Mouse (Mus musculus) frontal cortex, postnatal 25 days (tissue): Measurements from ENCODE around the gene Itgb6.

Experiments used
- DNase-seq, 2 experiments: peaks; one replicate each; pipeline ENCODE4 v3.0.0; 2022; ENCODE audit warnings: low spot score in 2 of 2

Gene Itgb6

DNA sequence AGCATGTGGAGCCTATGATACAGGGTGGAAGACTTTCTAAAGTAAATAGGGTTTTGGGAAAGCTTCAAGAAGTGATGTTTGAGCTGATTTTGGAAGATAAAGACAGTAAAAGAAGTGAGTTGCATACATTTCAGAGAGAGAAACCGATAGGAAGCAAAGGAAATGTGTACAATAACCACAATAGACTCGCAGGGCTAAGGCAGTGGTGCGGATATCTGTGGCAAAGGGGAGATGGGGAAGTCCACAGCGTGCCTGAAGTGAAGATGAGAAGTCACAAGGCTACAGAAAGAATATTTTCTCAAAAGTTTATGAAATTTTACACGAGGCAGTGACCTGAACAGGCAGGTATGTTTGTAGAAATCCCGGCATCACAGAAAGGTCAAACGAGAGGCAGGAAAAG lies 100.3 kb downstream of the Itgb6 start:
- no peak for DNase-seq

DNA sequence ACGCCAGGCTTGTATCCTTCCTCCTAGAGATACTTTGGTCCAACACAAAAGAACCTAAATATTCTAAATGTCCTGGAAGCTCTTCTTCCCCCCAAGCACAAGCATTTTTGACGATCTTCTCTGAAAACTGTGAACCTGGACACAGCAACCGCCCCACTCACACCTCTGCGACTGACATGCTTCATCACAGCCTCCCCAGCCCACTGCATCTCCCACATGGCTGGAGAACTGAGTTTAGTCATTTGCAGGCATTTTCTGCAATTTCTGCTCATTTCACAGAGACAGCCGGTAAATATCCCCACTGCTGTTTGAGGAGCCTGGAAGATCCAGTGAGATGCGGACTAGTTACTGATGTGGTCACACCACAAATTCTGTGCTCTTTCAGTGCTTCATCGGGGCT lies 107.7 kb downstream of the Itgb6 start:
- DNase-seq, result no peak

DNA sequence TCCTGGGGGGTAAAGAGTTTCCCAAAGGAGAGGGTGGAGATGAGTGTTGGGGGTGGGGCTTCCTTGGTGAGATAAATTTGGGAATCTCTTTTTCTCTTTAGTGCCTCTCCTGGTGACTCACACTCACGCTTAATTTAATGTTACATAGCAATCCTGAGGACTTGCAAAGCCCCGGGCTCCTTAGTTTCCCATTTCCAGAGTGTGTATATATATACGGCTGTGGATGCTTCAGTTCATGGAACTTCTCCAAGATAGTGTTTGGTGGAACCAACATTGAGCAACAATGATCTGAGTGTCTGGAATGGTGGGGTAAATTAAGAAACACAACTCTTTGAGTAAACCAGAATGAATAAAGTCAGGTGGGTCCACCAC lies 108.6 kb downstream of the Itgb6 start:
- no peak for DNase-seq

DNA sequence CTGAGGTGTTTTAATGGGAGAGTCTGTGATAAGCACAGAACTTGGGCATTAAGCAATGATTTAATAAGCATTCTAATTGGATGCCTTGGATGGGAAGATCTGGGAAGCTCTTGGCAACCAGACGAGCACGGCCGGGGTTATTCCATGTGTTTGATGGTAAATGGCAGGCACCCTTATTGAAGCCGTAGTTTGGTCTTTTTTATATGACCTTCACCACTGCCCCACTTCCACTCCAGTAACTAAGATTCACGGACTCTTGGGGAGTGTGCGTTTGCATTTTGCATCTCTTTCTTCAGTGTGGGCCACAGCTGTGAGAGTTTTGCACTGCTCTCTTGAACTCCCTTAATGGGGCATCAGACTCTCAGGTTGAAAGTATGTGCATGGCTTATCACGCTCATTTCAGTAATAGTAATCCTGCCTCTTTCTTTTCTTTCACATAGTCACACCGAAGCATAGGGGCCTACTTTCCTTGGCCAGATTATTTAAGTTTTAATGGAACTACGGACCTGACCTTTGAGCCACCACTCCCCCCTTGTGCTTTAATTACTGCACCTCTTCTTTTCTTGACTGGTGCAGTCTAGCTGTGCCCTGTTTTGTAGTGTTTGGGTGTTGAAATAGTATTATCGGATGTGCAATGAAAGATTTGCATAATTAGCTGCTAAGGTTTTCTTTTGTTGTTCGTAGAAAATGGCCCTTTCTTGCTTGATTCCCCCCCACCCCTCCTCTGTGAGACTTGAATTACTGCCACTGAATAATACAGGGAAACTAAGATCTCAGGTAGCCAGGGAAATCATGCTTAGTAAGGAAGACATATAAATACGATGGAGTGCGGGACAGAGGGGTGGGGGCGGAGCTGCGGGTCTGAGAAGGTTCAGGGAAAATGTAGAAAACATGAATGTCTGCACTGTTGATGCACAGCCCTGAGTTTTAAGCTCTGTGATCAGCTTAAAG lies 109.3 kb downstream of the Itgb6 start:
- no peak for DNase-seq

DNA sequence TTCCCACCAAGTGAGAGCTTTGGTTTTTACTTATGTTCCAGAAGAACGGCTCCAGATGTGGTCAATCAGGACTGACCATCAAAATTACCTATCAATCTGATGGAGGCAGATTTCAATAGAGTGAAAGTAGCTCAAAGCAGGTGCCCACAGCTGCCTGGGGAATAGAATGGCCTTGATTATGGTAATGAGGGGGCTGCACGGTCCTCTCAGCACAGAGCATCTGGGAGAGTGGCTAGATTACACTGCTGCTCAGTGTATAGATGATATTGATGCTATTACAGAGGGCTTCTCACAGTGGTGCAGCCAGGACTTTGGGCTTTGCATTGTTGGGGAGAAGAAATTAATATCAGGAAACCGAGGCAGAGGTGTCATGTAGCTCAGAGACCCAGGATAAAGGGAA lies 110.8 kb downstream of the Itgb6 start:
- no peak for DNase-seq

DNA sequence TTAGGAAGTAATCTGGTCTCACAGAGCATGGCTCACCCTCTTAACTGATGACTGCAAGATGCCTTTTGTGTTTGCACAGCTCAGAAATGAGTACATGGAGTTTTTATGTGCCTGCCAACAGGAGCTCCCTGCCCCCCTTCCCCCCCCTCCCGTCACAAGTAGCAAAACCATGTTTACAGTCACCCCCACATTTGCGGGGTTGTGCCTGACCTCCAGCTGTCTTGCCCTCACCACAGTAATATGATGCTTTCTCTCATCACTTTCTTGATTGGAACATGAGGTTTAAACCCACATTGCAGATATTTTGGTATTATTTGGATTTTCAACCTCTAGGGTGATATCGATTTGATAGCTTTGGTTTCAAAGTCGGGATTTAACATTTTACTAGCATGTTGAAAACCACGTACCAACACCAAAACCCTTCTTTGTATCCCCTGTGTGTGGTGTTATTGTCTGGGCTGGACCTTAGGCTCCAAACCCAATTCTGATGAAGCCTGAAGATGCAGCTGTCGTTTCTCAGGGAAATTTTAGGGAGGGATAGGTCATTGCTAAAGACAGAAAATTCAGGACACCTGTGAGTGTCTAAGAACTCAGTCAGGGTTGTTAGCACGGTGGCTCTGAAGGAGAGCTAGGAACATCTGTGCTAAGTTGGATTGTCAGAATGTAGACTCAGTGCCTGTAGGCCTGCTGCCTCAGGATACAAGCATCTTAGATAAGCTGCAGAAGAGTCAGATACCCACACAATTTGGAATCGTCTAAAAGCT lies 112.8 kb downstream of the Itgb6 start:
- no peak for DNase-seq

DNA sequence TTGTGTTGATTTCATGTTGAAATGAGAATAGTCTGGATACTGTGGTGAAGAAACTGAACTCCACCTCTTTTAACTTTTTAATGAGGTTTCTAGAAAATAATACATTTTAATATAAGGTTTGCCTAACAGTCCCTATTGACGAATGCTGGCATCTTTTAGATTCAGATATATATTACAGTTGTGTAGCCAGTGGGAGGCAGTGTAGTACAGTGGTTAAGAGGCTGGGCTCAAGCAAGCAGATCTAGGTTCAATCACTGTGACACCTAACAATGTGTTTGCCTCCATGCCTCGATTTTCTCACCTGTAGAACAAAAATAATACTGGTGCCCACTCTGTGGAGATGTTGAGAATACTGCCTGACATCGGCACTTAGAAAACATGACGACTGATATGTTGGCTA lies 114.5 kb downstream of the Itgb6 start:
- no peak for DNase-seq

DNA sequence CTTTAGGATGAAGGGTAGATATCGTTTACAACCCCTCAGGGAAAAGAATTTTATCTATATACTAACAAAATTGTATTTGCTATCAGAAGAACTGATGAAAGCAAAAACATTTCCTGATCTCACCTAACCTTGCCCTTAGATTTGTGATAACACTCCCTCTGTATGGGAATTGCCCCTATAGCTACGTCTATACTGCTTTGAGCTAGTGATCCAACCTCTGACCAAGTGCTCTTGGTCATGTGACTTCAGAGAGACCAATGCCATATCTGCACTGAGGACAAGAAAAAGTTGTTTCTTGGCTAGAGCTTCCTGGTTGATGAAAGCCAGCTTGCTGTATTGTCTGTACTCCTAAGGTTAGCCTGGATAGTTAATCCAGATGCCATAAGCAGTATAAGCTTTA lies 121.1 kb downstream of the Itgb6 start:
- no peak for DNase-seq

DNA sequence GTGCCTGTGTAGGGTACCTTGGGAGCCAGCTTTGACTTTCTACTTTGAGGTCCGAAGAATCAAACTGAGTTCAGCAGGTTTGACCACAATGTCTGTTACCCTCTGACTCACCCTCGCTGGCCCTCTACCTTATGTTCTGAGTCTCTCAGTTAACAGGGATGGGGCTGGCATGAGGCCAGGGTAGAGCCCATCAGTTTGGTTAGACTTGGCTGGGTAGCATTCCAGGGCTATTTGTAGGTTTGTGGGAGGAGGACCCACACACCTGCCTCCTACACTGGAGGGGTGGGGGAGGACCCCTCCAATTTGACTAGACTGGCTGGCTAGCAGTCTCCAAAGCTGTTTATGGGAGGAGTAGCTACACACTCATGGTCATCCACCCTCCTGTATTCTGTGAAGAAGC lies 121.6 kb downstream of the Itgb6 start:
- DNase-seq, result no peak

DNA sequence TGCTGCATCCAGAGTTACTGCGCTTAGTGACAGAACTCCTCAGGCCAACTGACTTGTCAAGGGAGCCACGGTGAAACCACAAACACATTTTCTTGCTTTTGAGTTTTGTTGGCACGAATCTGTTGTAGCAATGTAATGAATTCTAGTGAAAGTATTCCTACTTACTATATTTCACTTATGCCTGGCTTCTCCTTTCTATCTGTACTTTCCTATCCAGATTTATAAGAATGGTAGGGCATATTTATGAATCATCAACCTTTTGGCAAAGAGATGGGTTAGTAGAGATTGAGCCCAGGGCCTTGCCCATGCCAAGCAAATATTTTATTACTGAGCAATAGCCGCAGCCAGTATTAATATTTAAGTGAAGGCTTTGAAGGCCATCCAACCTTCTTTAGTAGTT lies 139.0 kb downstream of the Itgb6 start:
- DNase-seq, result no peak

DNA sequence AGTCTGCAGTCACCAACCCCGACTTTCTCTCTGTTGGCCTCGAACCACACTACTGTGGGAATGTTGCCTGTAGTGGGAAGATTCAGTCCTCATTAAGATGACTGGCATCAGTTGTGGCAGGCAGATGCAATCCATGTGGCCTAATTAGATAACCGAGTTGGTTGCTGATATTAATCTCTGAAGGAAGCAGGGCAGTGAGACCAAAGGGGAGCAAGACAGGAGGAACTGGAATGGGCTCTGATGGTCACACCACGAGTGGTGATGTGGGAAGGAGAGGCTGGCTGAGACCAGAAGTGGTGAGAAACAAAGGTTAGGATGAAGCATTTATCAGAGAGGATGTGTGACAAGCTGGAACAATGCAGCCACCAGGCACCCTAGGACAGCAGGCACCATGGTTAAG lies 167.9 kb downstream of the Itgb6 start:
- no peak for DNase-seq

DNA sequence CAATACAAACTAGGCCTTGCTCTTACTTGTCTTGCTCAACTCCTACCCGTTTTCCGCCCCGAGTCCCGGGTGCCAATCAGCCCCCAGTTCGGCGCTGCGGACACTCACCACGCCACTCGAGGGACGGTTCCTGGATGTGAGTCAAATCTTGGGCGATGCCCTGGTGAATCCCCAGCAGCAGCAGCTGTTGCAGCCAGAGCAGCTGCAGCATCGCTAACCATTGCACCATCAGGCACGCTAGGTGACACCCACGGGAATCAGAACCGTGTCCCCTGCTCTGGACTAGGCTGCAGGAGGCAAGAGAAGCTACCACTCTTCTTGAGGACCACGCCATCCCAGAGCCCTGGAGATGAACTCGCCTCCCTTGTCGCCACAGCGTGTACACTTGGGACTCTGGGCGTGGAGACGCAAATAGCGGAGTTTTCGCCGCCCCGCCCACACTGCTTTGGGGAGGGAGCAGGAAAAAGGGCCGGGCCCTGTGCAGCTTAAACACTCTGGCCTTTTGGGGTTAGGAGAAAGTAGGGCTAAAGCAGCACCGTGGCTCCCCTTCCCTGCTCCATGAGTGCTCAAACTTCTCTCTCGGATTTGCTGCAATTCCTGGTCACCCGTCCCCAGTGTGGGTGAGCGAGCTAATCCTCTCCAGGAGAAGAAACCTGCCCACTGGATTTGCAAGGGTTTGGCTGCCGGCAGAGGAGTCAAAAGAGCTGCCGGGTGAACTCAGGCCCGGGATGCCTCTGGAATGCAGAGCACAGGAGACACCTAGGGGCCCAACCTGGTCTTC lies 169.4 kb downstream of the Itgb6 start, which contains the start of gene Pla2r1:
TSS of gene Pla2r1 (minus strand) at position 407 of the 781 bp plus-strand sequence.
- no peak for DNase-seq

DNA sequence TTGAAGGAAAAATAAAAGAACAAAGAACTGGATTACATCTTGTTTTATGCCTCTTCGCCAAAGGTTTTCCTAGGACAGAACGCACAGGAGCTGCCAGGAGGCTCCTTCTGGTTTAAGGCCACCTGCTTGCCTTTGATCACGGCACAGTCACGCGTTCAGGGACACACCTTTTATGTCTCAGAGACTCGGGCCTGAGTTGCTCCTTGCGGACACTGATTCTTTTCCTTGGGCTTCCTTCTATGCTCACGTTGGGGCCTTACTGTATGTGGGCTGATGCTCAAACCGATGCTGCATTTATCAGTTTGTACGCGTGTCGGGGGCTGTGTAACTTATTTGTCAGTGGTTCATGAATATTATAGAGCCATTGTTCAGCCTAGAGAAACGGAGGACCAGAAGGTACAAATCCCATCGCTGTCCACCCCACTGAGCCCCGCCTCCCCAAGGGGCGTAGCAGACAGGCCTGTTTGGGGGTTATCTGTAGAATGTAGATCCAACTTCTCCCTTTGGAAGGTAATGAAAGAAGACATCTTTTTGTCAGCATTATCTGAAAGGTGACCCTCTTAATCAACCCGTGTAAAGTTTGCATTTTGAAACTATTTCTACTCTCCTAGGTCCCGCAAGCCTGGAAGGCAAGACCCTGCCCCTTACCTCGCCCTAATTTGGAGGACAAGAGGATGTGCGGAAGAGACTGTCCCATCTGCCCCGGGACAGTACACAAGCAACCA lies 170.1 kb downstream of the Itgb6 start:
- DNase-seq, result no peak

DNA sequence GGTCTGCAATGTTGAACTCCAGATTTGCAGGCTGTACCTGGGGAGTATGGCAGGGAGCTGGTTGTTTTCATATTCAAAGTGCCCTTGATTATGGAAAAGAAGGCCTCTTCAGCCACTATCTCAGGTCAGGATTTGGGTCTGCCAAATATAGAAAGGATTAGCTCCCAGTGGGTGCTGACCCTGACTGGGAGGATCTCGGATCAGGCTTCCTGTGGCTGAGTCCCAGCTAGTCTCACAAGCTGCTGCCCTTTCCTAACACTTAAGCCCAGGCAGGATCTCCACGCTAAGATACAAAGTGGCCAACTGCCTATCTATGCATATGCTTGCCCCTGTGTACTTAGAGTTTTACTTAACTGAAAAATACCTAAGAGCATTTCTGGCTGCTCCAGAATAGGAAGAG lies 170.8 kb downstream of the Itgb6 start:
- DNase-seq, result no peak

DNA sequence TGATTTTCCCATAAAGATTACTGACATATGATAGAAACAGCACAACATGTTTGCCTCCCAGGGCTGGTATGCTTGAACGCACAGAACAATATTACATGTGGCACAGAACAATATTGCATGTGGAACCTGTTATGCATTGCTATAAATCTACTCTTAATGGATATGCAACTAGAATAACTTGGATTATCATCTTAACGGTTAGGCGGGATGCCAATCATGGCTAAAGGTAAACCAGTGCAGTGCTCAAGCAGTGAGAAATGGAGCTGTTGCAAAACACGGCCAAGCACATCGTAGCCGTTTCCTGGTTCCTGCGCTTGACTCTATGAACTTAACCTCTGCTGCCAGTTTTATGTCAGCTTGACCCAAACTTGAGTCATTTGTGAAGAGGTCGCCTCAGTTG lies 171.9 kb downstream of the Itgb6 start:
- no peak for DNase-seq

DNA sequence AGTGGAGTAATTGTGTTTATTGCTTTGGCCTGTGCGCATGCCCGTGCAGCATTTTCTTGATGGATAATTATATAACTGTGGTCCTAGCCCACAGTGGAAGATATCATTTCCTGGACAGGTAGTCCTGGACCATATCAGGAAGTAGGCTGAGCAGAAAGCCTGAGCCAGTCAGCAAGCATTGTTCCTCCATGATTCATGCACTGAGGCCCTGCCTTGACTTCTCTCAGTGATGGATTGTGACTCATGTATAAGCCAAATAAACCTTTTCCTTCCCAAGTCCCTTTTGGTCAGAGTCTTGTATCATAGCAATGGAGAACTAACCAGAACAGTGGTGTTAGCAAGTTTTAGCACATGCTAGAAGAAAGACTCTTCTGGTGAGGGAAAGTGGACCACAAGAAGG lies 172.6 kb downstream of the Itgb6 start:
- DNase-seq, result no peak
